Mouse (Mus musculus) limb, embryonic 14.5 days (tissue): ENCODE data around the gene Limk1. TPM values are rescaled to one million over a fixed set of nuclear protein-coding genes. Genes with fewer than 3 reads are reported as not detected.

ENCODE experiments used
- ATAC-seq: fragments of 200-750 bp; cut with Nextera tagmentation; 2 replicates; pipeline ENCODE4 v1.8.0; 2017; ENCODE audit warnings: low read depth, moderate number of reproducible peaks, moderate TSS enrichment; ENCODE audit not compliant: low FRiP score
- DNase-seq: peaks from one replicate; pipeline ENCODE4 v3.0.0-alpha.2; 2015; ENCODE audit warnings: low spot score
- H3K27ac ChIP-seq: fragments of 300-500 bp; sonication (generic); replicated peaks from 2 replicates; pipeline ENCODE4 v1.5.1; 2014; ENCODE audit warnings: low read depth, mild to moderate bottlenecking, low read length, moderate library complexity, mixed read lengths
- H3K27me3 ChIP-seq: fragments of 300-500 bp; sonication (generic); 2 replicates; pipeline ENCODE4 v1.6.1; 2014; ENCODE audit warnings: low read length, mixed read lengths; ENCODE audit not compliant: control insufficient read depth, insufficient read depth
- H3K36me3 ChIP-seq: fragments of 300-500 bp; sonication (generic); 2 replicates; pipeline ENCODE4 v1.6.1; 2014; ENCODE audit warnings: mild to moderate bottlenecking, low read length, moderate library complexity, mixed read lengths; ENCODE audit not compliant: control insufficient read depth, insufficient read depth
- H3K4me1 ChIP-seq: fragments of 300-500 bp; sonication (generic); 2 replicates; pipeline ENCODE4 v1.6.1; 2014; ENCODE audit warnings: antibody characterized with exemption, low read length, mixed read lengths; ENCODE audit not compliant: control insufficient read depth, insufficient read depth
- H3K4me2 ChIP-seq: fragments of 300-500 bp; sonication (generic); replicated peaks from 2 replicates; pipeline ENCODE4 v1.6.1; 2014; ENCODE audit warnings: low read depth, mild to moderate bottlenecking, low read length, moderate library complexity; ENCODE audit not compliant: severe bottlenecking
- H3K4me3 ChIP-seq: fragments of 300-500 bp; sonication (generic); replicated peaks from 2 replicates; pipeline ENCODE4 v1.5.1; 2014; ENCODE audit warnings: low read length
- H3K9ac ChIP-seq: fragments of 300-500 bp; sonication (generic); 2 replicates; pipeline ENCODE4 v1.6.1; 2014; ENCODE audit warnings: mild to moderate bottlenecking, low read depth, low read length, moderate library complexity; ENCODE audit not compliant: severe bottlenecking
- H3K9me3 ChIP-seq: fragments of 300-500 bp; sonication (generic); 2 replicates; pipeline ENCODE4 v1.6.1; 2016; ENCODE audit warnings: low read length; ENCODE audit not compliant: control insufficient read depth
- POLR2A ChIP-seq: fragments of 200-500 bp; IDR thresholded peaks from 2 replicates; pipeline ENCODE4 v1.8.0; 2012; ENCODE audit warnings: inconsistent platforms, mild to moderate bottlenecking, moderate library complexity, borderline replicate concordance; ENCODE audit not compliant: insufficient read depth, insufficient read length; ENCODE audit errors: extremely low read depth
- WGBS: fragments of 180-500 bp; shearing (Covaris S2); extraction: QIAGEN DNeasy Blood & Tissue Kit; methylation state at CpG from one replicate; pipeline ENCODE4 v1.1.7; 2014; 5-methylcytosine and 5-hydroxymethylcytosine counted together
- polyA plus RNA-seq, 2 experiments: library from polyadenylated mRNA; depleted of rRNA in 1 of 2; stranded (reverse) in 1 of 2; unstranded in 1 of 2; fragments of >200 nt; fragmentation: Nextera tagmentation in 1 of 2; extraction: Ambion mirVana in 1 of 2; gene quantifications; 2 replicates each; pipeline versions ENCODE4 v1.2.1 to v1.2.3; 2012 to 2014

Gene Limk1
- polyA plus RNA-seq, 2 experiments = 8.6 to 31.9 TPM

DNA sequence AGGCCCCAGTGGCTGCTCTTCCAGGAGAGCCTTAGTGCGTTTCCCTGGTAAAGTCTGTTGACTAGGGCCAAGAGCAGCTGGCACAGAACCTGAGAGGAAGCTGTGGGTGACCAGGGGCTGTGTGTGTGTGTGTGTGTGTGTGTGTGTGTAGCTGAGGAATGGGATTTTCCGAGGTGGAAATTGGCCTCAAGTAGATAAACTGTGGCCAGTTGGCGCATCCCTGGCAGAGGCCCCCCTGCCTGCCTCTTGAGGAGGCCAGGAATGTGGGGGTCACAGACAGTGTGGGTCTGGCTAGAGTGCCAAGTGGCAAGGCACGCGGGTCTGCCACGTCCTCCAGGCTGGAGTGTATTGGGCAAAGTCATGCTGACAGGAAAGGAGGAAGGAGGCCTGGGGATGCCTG, 20.9 kb upstream of the Limk1 start:
- Histone ChIP-seq H3K4me2 (no peak overlapping the region), H3K27ac (no peak overlapping the region), H3K27me3 (no peaks in the 10 kb centered on the region), H3K9ac (no peak overlapping the region), H3K4me1 (no peaks in the 10 kb centered on the region), H3K9me3 (no peaks in the 10 kb centered on the region), H3K36me3 (peaks cover 60% of the 10 kb centered on the region), H3K4me3 (no peak overlapping the region)
- 70% methylated on average over 6 of the region's 6 CpGs for WGBS
- DNase-seq (no peak), ATAC-seq (no peak)
- TF ChIP-seq POLR2A = no peak

DNA sequence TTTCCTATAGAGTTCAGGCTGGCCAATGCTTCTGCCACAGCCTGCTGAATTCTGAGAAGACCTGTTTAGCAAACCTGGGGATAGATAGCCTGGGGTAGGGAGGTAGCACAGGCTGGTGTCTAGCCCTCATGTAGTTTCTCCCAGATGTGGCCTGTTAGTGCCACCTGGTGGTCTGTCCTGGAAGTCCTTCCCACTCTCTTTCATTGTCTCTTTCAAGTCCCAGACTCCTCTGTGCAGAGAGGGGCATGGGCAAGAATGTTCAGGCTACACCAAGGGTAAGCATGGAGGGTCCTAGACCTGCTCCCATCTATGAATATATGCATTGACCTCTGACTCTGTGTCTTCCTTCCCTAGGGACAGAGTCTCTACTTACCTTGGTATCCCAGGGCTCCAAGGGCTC, 15.8 kb upstream of the Limk1 start:
- Histone ChIP-seq H3K9me3 (no peaks in the 10 kb centered on the region), H3K36me3 (peaks cover 35% of the 10 kb centered on the region), H3K27me3 (no peaks in the 10 kb centered on the region), H3K9ac (no peak overlapping the region), H3K4me1 (no peaks in the 10 kb centered on the region), H3K27ac (no peak overlapping the region), H3K4me2 (no peak overlapping the region), H3K4me3 (no peak overlapping the region)
- no peak for TF ChIP-seq POLR2A
- ATAC-seq (peak; percentile 64; the same call in 1 of the 2 replicates), DNase-seq (peak; percentile 44)

DNA sequence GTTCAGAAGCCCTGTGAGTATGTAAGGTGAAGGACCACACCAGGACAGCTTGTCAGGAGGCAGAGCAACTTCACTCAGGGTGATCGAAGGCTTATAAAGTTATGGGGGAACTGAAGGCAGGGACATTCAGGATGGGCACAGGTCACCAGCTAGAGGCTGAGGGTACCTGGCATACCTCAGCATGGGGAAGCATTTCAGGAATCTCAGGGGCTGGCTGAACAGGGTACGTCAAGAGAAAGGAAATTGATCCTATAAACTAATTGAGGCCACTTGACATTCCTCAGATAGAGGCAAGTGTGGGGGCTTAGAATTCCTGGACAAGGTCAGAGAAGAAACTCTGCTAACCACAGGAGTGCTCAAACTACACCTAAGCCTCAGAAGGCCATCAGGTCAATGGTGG, 7.1 kb upstream of the Limk1 start:
- no peak overlapping the region for H3K4me2 ChIP-seq
- no peak overlapping the region for H3K9ac ChIP-seq
- no peak overlapping the region for H3K27ac ChIP-seq
- no peaks in the 10 kb centered on the region for H3K9me3 ChIP-seq
- H3K27me3 ChIP-seq = no peaks in the 10 kb centered on the region
- WGBS = 55% methylated on average over 2 of the region's 2 CpGs
- no peak for ATAC-seq
- no peaks in the 10 kb centered on the region for H3K36me3 ChIP-seq
- H3K4me1 ChIP-seq = no peaks in the 10 kb centered on the region
- no peak for TF ChIP-seq POLR2A
- H3K4me3 ChIP-seq = no peak overlapping the region
- DNase-seq = no peak

DNA sequence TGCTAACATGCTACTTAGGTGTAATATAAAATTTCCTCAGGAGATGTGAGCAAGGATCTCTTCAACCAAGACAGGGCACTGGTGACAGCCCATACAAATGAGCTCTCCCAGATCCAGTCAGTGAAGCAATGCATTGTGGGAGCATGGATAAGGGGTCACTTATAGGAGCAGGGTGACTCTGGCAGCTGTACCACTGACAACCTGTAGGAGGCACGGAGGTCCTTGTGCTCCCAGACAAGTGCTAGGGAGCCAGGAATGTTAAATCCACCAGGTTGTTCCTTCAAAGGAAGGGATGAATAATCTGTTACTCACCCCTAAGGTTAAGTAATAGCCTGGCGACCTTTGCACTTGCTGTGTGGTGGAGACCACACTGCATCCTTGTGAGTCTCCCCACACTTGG, 6.7 kb upstream of the Limk1 start:
- Histone ChIP-seq H3K4me3 (no peak overlapping the region), H3K9me3 (no peaks in the 10 kb centered on the region), H3K9ac (no peak overlapping the region), H3K4me1 (no peaks in the 10 kb centered on the region), H3K36me3 (no peaks in the 10 kb centered on the region), H3K27ac (no peak overlapping the region), H3K4me2 (no peak overlapping the region), H3K27me3 (no peaks in the 10 kb centered on the region)
- DNase-seq = no peak
- WGBS = 9% methylated on average over 2 of the region's 2 CpGs
- no peak for TF ChIP-seq POLR2A
- no peak for ATAC-seq

DNA sequence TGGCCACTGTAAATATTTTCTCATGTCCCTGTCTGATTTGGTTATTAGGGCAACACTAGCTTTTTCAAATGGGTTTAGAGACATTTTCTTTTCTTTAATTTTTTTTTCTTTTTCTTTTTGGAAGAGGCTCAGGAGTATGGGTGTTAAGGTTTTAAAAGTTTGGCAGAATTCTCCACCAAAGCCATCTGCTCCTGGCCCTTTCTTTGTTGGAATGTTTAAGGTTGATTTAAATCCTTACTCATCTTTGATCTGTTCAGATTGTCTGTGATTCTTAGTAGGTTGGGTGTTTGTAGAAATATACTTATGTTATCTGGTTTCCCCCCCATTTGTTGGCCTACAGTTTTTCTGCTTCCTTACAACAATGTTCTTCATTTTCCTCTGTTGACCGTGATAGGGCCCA, 4.3 kb upstream of the Limk1 start:
- WGBS = 94% methylated on average over 1 of the region's 1 CpGs
- H3K36me3 ChIP-seq = no peaks in the 10 kb centered on the region
- H3K4me3 ChIP-seq = no peak overlapping the region
- TF ChIP-seq POLR2A = no peak
- no peaks in the 10 kb centered on the region for H3K27me3 ChIP-seq
- H3K4me1 ChIP-seq = no peaks in the 10 kb centered on the region
- H3K9ac ChIP-seq = no peak overlapping the region
- H3K4me2 ChIP-seq = no peak overlapping the region
- no peak for ATAC-seq
- H3K9me3 ChIP-seq = no peaks in the 10 kb centered on the region
- H3K27ac ChIP-seq = no peak overlapping the region
- DNase-seq = no peak

DNA sequence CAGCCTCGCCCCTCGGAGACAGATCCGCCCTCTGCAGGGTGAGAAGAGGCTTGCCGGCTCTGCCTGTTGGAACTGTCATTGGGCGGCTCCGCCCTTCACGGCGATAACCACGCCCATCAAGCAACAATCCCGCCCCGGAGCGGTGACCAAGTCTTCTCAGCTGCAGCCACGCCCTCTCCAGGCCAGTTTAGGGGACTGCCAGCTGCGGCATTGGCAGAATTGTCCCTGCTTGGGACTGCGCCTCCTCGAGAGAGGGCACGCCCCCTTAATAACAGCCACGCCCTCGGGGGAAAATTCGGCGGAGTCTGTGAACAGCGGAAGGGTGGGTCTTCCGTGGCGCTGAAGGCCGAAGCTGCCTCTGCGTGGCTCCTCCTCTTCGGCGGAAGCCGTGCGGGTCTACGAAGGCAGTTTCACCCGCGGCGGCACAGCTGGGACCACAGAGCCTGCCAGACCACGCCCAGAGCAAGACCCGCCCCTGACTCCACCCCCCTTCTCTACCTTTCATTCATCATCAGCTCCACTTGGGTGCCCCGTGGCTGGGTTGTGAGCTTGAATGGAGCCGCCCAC, 403 bp upstream of the Limk1 start:
- 1% methylated on average over 38 of the region's 38 CpGs for WGBS
- ATAC-seq (peak; percentile 96), DNase-seq (peak; percentile 99)
- 0 out of 2 replicates have a peak, but pooled peaks have one; percentile 3 for TF ChIP-seq POLR2A
- Histone ChIP-seq H3K27ac (peak overlapping the region; percentile 68), H3K9ac (peak overlapping the region; percentile 44; the same call in 1 of the 2 replicates), H3K9me3 (no peaks in the 10 kb centered on the region), H3K27me3 (no peaks in the 10 kb centered on the region), H3K4me3 (peak overlapping the region; percentile 88), H3K4me1 (peaks cover 6% of the 10 kb centered on the region; the same call in 1 of the 2 replicates), H3K36me3 (peaks cover 13% of the 10 kb centered on the region; the same call in 1 of the 2 replicates), H3K4me2 (peak overlapping the region; percentile 88)
